Mouse (Mus musculus) erythroblast, embryonic 14.5 days (primary cell): ENCODE results near the gene Flii.

ENCODE experiments used
- GATA1 ChIP-seq: IDR thresholded peaks from 2 replicates; pipeline ENCODE4 v1.6.1; 2012; ENCODE audit warnings: low read length, inconsistent platforms, mixed read lengths
- TAL1 ChIP-seq: IDR thresholded peaks from 3 replicates; pipeline ENCODE4 v1.6.1; 2012; ENCODE audit warnings: low read length, inconsistent platforms, mixed read lengths

DNA sequence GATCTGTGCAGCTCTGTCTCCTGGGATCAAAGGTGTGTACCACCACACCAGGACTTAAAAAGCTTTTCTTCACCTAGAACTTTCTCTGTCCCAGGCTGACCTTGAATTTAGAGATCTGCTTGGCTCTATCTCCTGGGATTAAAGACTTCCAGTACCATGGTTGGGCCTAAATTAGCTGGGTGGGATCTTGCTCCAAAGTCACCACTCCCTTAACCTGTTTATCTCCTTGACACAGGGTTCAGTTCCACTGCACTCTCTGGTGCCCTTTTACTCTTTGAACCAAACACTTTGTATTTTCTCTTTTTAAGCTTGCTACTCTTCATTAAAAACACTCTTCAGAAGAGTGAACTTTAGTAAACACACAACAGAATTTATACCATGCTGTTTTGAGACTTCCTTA lies 10.4 kb upstream of the Flii start:
- no peak for TF ChIP-seq GATA1
- no peak for TF ChIP-seq TAL1
